Mouse (Mus musculus) cerebellum, adult 11-12 months (tissue): ENCODE data around the gene Rapgef2.
"Not testable (repeated sequence)": the region's sequence is repeated elsewhere in the genome, so short reads cannot be mapped to it uniquely, and the experiment has no call there.

Source experiments
- DNase-seq: peaks from one replicate; pipeline ENCODE4 v3.0.0; 2022

Rapgef2 gene

GRCm38 (mm10) chr3:79230718-79231117 is 55.6 kb downstream of the Rapgef2 start:
- DNase-seq, result no peak

DNA sequence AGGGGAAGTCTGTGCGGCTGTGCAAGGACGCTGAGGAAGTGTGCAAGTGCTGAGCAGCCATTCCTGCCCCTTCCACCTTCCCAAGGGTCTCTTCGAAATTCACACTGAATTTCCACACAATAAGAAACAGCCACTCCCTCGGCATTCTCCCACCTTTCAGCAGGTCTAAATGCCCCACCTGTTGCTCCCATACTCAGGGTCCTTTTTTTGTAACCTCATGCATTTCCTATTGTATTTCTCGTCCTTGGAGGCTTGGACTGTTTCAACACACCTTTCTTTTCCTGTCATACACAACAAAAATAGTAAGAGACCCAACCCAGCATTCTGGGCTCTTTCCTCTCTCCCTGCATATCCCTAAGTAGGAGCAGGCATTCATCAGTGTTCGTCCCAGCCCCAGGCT is 56.8 kb downstream of the Rapgef2 start:
- DNase-seq, result no peak

DNA sequence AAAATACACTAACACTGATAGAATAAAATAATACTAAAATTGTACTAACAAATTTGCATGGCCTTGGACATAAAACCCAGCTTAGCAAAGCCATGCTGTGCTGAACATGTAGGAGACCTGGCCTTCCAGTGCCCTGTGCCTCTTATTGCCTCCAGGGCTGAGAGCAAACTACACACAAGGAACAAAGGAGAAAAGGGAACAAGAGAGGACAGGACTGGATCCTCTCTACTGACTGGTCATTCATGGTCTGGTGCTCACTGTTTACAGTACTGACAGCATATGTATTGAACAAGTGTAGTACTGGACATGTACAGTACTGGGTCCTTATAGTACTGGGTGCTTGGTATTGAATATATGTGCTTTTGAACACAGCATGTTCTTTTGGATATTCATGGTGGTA is 58.0 kb downstream of the Rapgef2 start:
- DNase-seq, result no peak

GRCm38 (mm10) chr3:79227356-79228088 is 58.8 kb downstream of the Rapgef2 start:
- no peak for DNase-seq

DNA sequence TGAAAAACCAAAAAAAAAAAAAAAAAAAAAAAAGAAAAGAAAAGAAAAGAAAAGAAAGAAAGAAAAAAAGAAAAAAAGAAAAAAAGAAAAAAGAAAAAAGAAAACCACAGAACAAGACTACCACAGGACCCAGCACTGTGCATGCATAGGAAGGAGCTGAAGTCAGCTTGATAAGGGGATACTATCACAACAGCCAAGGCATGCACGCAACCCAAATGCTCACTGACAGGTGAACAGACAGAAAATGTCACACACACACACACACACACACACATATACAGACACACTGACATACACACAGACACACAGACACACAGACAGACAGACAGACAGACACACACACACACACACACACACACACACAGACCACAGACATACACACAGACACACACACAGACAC is 59.5 kb downstream of the Rapgef2 start:
- not testable (repeated sequence) for DNase-seq

GRCm38 (mm10) chr3:79225888-79226287 is 60.4 kb downstream of the Rapgef2 start:
- no peak for DNase-seq

DNA sequence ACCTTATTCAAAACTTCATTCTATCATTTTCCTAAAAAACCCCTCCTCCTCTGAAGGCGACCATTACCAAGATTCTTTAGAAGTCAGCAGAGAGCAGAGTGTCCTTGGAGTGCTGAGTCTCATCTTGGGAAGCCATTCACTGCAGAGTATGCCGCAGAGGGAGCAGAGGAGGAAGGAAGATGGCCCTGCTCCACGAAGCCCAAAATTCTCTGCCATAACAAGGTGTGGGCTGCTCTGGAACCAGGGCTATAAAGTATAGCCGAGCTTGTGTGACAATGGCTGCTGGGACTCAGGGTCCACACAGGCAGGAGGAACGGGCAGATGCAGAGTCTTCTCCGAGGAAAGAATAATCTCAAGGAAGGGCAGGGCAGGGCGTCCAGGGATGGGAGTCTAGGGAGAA is 62.0 kb downstream of the Rapgef2 start:
- no peak for DNase-seq

- DNase-seq, result no peak
These were observed 63.0 kb downstream of the Rapgef2 start for GRCm38 (mm10) chr3:79223281-79223680.

DNA sequence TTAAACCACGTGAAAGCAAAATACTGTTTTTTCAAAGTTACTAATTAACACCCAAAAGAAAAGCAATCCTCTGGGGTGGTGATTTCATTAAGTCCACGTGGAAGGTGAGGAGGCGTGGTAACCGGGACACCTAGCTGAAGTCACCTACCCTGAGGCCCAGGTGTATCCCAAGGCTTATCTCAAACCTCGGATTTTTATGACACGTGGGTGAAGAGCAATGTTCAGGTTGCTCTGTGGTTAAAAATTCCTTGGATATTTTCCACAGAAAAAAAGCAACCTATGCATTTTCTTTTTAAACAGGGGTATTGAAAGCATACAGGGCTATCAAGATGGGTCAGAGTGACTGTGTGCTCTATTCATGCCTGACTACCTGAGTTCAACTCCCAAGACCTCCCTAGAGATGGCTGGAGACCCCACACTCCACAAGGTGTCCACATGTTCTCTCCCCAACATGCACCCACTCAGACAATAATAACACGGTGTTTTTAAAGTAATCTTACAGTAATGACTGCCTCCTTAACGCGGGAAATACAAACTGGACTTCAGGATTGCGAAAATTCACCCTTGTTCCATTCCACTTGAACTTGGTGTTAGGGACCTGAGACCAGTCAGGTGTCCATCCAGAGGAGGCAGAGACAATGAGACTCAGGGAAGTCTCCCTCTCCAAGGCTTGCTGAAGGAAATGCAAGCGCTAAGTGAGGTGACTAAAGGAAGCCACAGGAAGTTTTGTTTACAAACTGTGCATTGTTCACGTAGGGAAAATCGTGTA is 63.9 kb downstream of the Rapgef2 start:
- DNase-seq, result no peak

- DNase-seq, result peak; percentile 57
These were observed 64.8 kb downstream of the Rapgef2 start for GRCm38 (mm10) chr3:79221296-79222191.

GRCm38 (mm10) chr3:79219144-79219930 is 67.0 kb downstream of the Rapgef2 start:
- DNase-seq, result no peak

GRCm38 (mm10) chr3:79218566-79219051 is 67.7 kb downstream of the Rapgef2 start:
- DNase-seq, result no peak

- DNase-seq, result no peak
These were observed 76.1 kb downstream of the Rapgef2 start for GRCm38 (mm10) chr3:79210243-79210642.

GRCm38 (mm10) chr3:79207216-79207615 is 79.1 kb downstream of the Rapgef2 start:
- no peak for DNase-seq

DNA sequence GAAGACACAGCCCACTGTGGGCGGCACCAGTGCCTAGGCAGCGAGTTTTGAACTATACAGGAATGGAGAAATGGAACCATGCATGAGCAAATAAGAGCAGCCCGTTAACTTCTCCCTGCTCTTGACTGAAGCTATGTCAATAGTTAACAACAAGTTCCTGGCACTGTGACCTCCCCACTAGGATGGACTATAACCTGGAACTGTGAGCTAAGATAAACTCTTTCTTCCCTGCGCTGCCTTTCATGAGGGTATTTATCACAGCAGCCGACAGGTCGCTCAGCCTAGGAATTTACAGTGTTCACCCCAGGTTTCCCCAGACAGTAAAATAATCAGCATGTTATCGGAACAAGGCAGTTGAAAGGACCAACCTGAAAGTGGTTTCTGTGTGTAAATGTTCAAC is 79.8 kb downstream of the Rapgef2 start:
- no peak for DNase-seq

DNA sequence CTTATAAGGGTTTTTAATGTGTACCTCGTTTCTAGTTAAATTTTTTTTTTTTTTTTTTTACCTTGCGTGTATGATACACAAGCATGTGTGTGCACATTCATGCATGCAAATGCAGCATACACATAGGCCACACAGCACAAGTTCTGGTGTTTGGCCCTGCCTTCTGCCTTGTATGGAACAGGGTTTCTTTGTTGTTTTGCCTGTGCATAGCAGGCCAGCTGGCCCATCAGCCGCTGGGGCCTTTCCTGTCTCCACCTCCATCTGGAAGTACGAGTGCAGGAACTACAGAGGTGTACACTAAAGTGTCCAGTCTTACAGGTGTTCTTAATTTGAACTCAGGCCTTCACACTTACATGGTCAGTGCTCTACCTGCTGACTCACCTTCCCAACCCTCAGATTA is 80.3 kb downstream of the Rapgef2 start:
- no peak for DNase-seq

DNA sequence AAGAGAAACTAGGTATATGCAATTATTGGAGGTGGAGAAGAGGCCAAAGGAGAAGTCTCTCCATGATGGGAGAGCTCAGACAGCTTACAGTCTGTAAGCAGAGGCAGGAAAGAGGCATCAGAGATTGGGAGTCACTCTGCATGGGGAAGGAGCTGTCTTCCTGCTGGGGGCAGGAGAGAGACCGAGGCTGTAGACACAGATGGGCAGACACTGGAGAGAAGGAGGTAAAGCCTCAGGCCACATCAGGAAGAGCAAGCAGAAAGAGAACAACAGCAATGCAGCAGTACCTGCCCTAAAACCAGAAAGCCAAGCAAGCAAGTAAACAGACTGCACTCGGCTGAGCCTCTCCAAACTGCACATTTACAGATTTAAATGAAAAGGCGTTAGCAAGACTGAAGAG is 81.2 kb downstream of the Rapgef2 start:
- no peak for DNase-seq

GRCm38 (mm10) chr3:79204261-79204660 is 82.1 kb downstream of the Rapgef2 start:
- no peak for DNase-seq

- DNase-seq, result no peak
These were observed 82.5 kb downstream of the Rapgef2 start for GRCm38 (mm10) chr3:79203821-79204220.

GRCm38 (mm10) chr3:79203178-79203577 is 83.1 kb downstream of the Rapgef2 start:
- DNase-seq, result no peak

DNA sequence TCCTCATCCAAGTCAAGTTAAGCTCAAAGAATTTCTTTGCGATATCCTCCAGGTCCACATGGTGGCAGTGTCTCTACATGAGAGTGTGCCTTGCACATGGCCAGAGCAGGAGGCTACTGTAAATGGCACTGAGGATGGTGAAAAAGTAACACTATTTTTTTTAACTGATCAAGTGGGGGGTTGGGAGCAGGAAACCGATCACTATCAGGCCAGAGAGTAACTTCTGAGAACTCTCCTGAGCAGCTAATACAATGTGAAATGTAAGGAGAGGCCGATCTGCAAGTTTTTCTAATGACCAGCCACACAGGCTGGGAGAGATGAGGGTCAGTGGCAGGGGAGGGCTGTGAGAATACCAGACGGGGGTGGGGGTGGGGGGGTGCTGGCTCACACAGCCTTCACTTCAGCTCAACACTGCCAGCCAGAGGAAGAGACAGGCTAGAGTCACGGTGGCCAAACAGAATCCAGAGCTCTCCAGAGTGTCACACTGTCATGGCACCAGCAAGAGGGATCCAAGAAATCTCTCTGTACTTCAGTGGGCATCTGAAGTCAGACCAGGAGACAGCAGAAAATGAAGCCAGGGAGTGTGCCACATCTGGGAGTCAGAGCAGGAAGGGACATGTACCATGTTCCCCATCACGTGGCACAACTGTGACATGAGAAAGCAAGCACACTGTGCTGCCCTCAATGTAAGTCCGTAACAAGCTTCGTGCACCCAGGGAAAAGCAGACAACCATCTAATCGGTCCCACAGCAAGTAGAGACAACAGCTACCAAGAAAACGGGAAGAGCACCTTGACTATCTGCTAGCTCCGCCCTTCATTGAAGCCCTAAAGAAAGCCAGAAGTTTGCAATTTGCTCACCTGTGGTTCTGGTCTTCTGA is 83.8 kb downstream of the Rapgef2 start:
- DNase-seq, result peak; percentile 71
